Mouse (Mus musculus): Measurements from ENCODE around the gene Stard13.

The Stard13 gene

DNA sequence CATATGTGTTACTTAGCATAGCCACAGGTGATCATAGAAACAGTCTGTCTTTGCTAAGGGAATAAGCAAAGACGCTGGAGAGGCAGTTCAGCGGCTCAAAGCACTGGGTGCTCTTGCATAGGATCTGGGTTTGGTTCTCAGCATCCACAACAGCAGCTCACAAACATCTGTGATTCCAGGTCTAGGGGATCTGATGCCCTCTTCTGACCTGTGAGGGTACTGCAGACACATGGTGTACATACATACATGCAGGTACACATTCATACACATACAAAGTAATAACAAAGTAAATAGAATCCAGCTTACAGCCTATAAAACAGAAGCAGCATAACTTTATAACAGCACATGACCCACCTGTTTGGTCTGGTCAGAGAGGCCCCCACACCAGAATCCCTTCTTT lies 171.7 kb downstream of the Stard13 start:
- no peak for DNase-seq (ENCODE audit: low read depth in 1 of 2, low spot score in 2 of 2)

DNA sequence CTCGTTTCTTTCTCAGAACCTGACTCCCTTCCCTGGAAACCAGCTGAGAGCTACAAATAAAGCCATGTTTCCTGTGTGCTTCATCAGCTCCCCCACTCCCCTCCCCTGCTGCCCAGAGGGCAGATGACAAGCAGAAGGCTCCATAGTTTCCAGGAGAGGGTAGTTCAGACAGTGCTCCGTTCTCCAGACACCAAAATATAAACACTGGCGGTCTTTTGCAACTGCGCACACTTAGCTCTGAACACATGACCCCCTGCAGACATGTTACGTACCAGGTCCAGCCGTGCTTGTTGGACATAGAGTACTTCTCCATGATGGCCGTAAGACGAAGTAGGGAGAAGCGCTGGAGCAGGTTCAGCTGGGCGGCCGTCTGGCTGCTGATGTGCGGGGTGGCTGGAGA lies 173.2 kb downstream of the Stard13 start:
- no peak for DNase-seq (ENCODE audit: low read depth in 1 of 2, low spot score in 2 of 2)

DNA sequence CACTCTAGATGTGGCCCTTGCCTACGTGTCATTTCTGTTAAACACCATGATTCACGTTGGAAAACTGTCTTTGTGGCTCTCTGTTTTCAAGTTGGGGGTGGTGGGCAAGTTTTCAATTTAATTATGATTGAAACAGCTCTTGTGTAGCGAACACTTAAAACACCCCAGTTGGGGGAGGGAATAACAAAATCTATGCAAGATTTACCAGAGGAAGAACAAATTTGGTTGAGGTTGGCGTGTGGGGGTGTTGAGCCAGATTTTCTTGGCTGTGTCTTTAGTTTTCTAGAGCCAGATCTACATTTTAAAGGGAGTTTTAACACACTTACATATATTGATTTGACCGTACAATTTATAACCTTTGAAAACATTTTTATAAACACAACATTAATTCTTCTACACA lies 173.9 kb downstream of the Stard13 start:
- DNase-seq (ENCODE audit: low read depth in 1 of 2, low spot score in 2 of 2), result no peak

DNA sequence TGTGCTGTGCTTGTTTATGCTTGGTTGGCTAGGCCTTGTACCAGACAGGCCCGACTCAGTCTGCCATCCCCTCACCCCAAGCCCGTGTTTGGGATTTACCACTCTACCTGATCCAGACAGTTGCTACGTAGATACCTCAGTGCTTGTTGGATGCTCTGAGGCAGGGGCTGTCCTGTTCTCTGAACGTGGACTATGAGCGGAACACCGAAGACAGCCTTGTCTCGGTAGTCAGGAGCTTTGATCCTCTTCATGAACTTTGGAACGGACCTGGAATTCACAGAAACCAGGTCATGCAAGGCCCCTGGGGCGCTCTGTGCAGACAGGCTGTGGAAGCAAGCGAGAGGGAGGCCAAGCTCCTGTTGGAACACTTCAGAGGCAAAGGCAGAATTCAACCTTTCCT lies 174.3 kb downstream of the Stard13 start:
- DNase-seq (ENCODE audit: low read depth in 1 of 2, low spot score in 2 of 2), result no peak

DNA sequence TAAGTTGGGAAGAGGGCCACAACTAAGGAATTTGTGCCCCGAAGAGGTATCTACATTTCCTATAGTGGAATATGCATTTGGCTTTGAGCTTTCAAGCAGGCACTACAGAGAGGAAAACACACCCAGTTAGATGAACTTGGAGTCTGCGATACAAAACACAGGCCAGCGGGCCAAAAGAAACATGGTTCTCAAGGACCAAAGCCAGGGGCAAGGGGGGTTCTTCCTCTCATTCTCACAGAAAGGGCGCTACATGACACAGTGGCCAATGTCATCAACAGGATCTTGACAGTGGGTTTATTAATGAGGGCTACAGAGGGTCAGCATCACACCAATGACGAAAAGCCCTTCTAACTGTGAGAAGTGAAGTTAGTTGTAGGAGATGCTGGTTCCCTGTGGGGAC lies 175.9 kb downstream of the Stard13 start:
- no peak for DNase-seq (ENCODE audit: low read depth in 1 of 2, low spot score in 2 of 2)

DNA sequence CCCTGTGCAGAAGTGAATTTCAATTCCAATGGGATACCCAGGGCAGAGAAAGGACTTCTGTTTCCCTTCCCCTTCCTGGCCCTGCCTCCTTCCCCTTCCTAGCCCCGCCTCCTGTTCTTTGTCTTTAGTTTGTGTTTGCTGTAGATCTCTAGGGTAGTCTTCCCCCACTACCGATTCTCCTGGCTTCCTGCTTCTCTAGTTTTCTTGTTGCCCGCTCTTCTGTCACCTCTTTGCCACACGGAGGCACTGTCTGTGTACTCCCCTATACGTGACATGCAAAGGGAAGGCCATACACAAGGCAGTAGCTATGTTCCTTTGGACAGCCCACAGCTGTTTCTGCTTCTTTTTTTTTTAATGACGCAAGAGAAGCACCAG lies 176.7 kb downstream of the Stard13 start:
- no peak for DNase-seq (ENCODE audit: low read depth in 1 of 2, low spot score in 2 of 2)

DNA sequence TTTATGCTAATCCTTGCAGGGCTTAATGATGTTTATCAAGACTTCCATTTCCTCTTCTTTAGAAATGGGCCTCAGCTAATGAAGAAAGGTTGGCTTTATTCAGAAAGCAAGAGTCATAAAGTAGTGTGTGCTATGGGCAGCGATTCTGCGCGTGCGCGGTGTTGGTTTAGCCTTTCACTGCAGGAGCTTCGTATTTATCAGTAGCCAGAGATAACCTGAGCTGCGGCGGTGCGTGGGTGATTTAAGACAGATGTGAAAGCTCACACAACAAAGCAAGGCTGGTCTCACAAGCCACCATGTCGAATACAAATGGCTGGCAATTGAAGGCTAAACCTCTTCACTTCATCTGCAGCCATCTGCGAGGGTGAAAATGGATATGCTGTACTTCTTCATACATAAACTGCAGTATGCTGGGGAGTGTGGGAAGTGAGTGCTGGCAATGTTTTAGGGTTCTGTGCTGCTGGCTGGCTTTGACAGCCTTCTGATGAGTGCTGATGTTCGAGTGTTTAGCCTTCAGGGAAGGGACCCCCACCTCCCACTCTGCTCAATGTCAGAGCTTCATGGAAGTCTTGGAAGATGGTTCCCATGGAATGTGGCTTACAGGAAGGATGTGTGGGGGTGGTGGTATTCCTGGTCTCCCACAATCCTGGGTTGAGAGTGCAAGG lies 177.2 kb downstream of the Stard13 start:
- DNase-seq (ENCODE audit: low read depth in 1 of 2, low spot score in 2 of 2), result no peak

DNA sequence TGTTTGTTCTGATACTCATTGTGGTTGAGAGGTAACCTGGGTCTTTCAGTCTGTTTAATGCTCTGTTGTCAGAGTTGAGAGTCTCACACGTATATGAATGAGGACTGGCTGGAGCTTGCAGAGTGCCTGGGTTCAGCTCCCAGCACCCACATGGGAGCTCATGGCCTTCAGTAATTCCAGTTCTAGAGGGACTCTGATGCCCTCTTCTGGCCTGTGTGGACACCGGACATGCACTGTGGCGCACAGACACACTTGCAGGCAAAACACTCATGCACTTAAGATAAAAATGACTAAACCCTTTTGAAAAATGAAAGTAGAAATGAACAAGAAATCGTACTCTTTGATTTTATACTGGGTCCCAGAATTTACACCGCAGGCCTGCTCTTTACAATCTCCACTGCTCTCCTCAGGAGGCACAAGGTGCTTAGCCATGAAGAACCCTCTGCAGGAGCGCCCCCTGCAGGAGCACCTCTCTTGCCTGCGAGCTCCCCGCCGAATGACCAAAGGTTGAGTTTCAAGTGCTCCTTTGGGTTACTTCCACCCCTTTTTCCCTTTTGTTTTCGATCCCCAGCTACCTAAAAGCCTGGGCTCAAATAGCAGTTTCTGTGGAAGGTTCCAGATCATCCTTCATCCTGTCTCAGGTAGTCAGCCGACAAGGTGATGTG lies 178.1 kb downstream of the Stard13 start:
- no peak for DNase-seq (ENCODE audit: low read depth in 1 of 2, low spot score in 2 of 2)

DNA sequence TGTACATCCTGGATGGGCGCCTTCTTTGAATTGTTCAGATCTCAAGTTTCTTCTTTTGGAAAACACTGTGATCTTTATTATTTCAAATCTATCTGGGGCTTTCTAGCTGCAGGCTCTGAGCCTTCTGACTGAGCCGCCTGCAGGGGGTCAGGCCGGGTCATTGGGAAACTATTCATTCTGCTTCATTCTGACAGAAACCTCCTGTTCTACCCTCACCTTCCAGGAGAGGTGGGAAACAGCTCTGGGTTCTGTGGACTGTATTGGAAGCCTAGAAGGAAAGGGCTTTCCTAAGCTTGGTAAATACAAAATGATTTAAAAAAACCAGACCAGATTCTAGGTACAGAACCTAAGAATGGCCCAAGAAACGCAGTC lies 178.9 kb downstream of the Stard13 start:
- DNase-seq (ENCODE audit: low read depth in 1 of 2, low spot score in 2 of 2), result no peak

DNA sequence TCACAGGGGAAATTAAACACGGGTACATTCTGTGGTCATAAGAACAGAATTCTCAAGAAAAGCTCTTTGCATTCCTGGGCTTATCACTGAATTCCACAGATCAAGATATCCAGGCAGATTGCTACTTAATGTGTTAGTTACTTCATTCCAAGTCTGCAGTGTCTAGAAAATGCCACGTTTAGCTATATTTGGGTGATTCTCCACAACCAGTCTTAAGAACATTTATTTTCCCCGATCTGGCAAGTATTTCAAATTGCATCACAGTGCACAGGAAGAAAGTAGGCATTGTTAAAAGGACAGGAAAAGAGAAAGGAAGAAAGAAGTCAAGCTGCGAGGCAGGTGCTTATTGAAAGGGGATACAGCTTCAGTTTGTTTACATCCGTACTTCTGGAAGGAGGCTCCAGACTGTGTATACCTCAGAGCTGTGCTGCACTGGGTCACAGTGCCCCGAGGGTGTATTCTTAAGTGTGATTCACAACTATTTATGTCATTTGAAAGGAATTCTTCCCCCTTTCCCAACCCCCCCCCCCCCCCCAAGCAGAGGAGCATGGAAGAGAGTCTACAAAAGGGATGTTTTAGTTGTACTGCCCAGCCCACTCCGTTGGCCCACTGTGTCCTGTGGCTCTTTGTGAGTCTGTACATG lies 179.4 kb downstream of the Stard13 start:
- DNase-seq (ENCODE audit: low read depth in 1 of 2, low spot score in 2 of 2), result no peak

DNA sequence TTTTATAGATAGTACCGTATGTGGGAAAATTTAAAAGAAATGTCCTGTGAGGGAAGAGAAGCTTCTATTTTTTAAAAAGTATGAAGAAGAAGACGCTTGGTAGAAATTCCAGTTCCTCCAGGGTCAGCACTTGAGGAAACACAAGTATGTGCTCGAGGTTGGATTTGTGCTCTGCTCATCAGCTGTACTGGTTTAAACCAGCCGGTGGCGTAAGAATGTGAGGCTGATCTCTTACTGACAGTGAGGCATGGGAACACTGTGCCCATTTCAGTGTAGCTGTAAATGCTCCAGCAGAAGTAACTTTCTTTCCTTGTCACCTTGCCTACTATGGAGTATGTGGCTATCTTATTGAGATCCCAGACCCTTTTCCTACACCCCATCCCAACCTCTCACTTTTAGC lies 180.4 kb downstream of the Stard13 start:
- DNase-seq (ENCODE audit: low read depth in 1 of 2, low spot score in 2 of 2), result no peak

DNA sequence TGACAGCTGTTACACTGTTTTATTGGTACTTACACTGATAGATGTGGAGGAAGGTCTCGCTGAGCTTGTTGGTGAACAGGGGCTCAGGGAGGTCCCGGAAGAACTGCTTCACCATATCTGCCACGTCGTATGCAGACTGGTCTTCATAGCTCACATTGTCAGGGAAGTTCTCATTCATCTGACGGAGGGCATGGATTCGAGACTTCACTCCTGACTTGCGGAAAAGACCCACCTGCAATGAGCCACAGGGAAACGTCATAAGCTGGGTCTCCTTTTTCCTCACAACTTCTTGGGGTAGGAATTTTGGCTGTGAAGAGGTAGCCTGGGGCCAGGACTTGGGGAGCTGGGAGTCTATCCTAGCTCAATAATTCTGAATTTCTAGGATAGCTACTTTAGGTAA lies 181.3 kb downstream of the Stard13 start:
- no peak for DNase-seq (ENCODE audit: low read depth in 1 of 2, low spot score in 2 of 2)

DNA sequence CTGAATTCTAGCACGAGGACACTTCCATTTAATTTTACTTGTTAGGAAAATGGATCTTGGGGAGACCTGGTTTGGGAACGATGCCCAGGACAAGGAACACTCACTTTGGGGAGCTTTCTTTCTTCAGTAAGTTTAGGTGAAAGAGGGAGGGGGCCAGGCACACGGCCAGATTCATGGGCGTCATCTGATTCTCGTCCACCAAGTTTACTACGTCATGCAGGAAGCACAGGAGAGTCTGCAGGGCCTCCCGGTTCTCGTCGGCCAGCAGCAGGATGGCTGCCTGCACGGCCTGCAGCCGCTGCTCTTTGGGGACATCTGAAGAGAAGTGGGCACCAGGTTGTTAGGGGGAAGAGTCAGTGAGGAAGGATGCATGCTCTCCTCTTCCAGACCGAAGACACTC lies 186.1 kb downstream of the Stard13 start:
- DNase-seq (ENCODE audit: low read depth in 1 of 2, low spot score in 2 of 2), result no peak

DNA sequence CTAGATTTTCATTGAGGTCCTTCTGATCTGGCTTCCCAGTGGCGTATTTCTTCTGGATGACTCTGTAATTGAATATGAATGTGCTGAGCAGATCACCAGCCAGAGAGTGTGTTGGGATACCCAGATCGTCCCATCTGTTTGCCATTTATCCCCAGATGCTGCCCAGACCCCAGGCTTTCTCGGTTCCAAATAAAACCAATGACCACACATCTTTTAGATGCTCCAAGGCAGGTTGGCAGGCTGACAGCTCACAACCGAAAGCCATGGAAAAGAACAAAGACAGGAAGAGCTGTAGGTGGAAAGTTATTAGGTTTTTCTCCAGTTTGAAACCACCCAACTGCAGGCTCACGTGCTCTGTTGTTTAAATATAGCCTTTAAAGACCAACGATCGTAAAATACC lies 186.7 kb downstream of the Stard13 start:
- DNase-seq (ENCODE audit: low read depth in 1 of 2, low spot score in 2 of 2), result no peak

DNA sequence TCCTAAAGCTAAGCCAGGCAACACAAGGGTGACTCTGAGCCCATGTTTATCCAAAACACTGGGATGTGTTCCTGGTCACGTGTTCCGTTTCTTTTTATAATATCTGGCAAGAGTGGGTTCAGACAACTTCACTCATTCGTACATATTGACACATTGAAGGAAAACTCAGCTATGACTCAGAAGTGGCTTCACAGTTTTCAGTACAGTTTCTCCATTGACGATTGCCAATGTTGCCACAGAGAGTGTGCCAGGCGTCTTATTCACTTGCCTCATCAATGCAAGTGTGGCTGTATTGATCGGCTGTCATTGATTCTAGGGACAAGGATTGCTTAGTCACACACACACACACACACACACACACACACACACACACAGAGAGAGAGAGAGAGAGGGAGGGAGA lies 187.5 kb downstream of the Stard13 start:
- DNase-seq (ENCODE audit: low read depth in 1 of 2, low spot score in 2 of 2), result no peak

DNA sequence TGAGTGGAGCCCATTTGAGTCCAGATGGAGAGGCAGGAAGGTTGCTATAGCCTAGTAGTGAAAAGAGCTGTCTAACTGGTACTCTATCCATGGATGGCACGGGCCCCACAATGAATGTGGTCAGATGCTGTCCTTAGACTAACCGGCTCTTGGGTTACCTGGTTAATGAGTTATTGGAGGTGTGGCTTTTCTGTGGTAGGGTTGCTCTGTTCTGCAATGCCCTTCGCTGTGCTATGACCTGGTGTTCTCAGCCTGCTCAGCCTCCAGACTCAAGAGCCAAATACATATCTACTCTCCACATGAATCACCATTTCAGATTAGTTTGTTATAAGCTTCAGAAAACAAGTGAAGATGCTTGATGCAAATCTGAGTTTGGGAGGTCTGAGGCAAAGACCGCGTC lies 190.7 kb downstream of the Stard13 start:
- no peak for DNase-seq (ENCODE audit: low read depth in 1 of 2, low spot score in 2 of 2)

DNA sequence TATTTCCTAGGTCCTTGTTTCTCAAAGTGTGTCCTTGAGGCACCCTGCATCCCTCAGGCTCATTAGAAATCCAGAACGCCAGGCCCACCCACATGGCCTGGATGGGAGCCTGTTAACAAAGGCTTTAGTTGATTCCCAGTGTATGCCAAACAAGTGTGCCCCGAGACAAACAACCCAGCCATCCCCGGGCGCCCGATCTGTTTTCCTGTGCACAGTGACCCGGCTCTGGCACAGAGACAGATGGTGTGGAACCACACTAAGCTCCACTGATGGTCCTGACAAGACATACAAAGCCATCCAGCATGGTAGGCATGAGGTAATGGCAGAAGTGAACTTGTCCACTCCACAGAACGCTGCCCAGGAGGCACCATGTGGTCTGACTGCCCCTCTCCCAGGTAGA lies 195.8 kb downstream of the Stard13 start:
- DNase-seq (ENCODE audit: low read depth in 1 of 2, low spot score in 2 of 2), result no peak

DNA sequence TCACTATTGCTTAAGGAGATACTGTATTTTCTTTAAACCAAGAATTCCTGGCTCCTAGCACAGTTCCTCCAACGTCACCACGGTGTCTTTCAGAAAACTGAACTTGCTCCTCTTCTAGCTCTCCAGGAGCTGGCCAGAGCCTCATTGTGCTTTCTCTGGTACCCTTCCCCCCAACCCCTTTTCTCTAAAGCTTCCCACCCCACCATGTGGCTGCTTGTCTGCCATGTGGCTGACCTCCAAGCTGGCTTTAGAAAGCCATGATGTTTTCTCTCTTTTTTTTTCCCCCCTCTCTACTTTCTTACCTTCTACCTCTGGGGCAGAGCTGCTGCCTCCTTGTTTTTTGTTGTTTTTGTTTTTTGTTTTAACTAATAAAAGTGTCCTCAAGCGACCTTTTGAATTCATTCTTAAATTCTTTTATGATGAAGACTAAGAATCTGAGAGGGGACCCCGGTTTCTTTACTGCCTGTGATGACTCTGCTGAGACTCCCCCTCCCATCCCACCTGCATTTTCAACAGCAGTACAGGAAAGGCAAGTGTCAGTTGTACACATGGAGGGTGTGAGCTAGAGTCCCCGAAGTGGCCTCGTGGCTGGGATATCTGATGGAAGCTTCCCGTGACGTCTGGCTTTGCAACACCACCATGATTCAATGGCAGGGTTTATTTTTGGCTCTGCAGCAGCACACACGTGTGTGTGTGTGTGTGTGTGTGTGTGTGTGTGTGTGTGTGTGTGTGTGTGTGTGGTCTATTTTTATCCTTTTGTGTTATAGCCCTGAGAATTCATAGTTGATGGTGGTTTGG lies 198.7 kb downstream of the Stard13 start:
- no peak for DNase-seq (ENCODE audit: low read depth in 1 of 2, low spot score in 2 of 2)

DNA sequence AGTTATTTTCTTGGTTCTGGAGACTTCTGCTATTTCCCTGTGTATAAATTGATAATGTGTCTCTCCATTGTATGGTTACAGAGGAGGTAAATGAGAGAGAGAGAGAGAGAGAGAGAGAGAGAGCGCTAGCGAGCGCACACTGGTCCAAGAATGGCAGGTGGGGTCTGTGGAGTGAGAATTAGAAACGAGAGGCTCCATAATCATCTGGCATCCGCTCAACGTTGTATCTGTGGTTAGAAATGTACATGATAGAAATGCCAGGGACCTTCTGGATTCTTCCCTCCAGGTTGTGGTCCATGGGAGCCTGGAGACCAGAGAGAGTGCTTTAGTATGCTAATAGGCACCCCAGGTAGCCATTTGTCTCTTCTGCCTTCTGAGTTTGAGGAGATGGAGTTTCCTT lies 204.7 kb downstream of the Stard13 start:
- DNase-seq (ENCODE audit: low read depth in 1 of 2, low spot score in 2 of 2), result no peak

DNA sequence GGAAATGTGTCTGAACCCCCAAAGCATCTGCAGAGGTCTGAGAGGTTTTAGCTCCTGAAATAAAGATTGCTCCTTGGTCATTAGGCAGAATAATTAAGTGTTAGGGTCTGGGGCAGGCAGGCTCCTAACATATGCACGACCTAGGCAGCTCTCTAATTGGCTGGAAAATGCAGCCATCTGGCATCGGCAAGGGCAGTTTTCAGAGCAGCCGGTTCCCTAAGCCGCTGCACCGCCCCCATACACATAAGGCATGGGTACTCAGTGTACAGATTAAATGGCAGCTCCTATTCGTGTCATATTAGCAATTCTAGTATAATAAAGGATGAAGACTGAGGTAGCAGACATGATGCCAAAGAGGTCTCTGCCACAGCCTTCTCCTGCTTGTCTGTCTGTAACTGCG lies 206.5 kb downstream of the Stard13 start:
- no peak for DNase-seq (ENCODE audit: low read depth in 1 of 2, low spot score in 2 of 2)

DNA sequence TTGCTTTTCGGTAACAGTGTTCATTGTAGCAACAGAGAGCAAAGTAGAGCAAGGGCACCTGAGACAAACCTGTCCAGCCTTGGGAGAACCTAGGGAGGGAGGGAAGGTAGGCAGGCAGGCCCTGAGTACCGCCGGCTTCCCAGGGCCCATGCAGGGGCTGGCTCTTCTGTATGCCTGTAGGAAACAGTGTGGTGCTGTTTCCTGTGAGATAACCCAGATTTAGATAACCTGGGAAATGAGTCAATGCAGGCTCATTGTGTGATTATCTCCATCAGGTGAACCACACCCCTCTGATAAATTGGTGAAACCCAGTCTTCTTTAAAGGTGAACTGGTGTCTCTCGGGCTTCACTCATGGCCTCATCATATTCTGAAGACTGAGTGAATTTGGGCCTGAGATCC lies 207.6 kb downstream of the Stard13 start:
- DNase-seq (ENCODE audit: low read depth in 1 of 2, low spot score in 2 of 2), result no peak

DNA sequence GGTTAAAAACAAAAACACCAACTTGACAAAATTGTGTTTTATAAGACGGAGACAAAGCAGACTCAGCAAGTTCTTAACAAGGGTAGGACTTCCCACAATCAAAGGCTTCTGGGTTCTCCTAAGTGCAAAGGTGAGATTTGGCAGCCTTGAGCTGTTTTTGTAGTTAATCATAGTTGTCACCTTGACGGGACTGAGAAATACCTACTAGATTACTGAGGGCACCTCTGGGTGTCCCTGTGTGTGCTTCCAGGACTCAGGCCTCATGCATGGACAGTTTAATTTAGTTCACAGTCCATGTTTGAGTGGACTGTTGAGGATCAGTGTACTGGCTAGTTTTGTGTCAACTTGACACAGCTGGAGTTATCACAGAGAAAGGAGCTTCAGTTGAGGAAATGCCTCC lies 209.2 kb downstream of the Stard13 start:
- no peak for DNase-seq (ENCODE audit: low read depth in 1 of 2, low spot score in 2 of 2)

Measured in monocyte, adult 2 months (primary cell).